Mouse (Mus musculus): ENCODE results near the gene Stk40. TPM values are rescaled to one million over a fixed set of nuclear protein-coding genes. Genes with fewer than 3 reads are reported as not detected.

Gene Stk40
- polyA plus RNA-seq, 1 experiment from 2014 or later, result 37.4 TPM

GRCm38 (mm10) chr4:126099365-126099764 is 4.4 kb upstream of the Stk40 start:
- 91% methylated on average over 3 of the region's 3 CpGs for WGBS
- H3K4me3 ChIP-seq (replicated peaks), result no peak overlapping the region
- H3K27ac ChIP-seq (replicated peaks), result 0 out of 2 replicates have a peak overlapping the region, but pooled peaks have one; percentile 4
- no peak overlapping the region for H3K9ac ChIP-seq
- 0 out of 2 replicates have a peak, but pooled peaks cover 12% of the 10 kb centered on the region for H3K36me3 ChIP-seq
- ATAC-seq (ENCODE audit: insufficient number of reproducible peaks, low FRiP score, low TSS enrichment, low read depth), result no peak
- H3K27me3 ChIP-seq, result no peaks in the 10 kb centered on the region
- no peaks in the 10 kb centered on the region for H3K9me3 ChIP-seq (replicated peaks)
- H3K4me1 ChIP-seq, result peaks cover 43% of the 10 kb centered on the region
- H3K4me2 ChIP-seq (replicated peaks), result no peak overlapping the region

- no peaks in the 10 kb centered on the region for H3K27me3 ChIP-seq
- WGBS, result 77% methylated on average over 3 of the region's 3 CpGs
- no peak overlapping the region for H3K4me3 ChIP-seq (replicated peaks)
- H3K9ac ChIP-seq, result no peak overlapping the region
- 0 out of 2 replicates have a peak, but pooled peaks cover 12% of the 10 kb centered on the region for H3K36me3 ChIP-seq
- H3K27ac ChIP-seq (replicated peaks), result no peak overlapping the region
- no peak for ATAC-seq (ENCODE audit: insufficient number of reproducible peaks, low FRiP score, low TSS enrichment, low read depth)
- H3K9me3 ChIP-seq (replicated peaks), result no peaks in the 10 kb centered on the region
- H3K4me2 ChIP-seq (replicated peaks), result no peak overlapping the region
- H3K4me1 ChIP-seq, result peaks cover 54% of the 10 kb centered on the region
These were observed 3.0 kb upstream of the Stk40 start for GRCm38 (mm10) chr4:126100764-126101163.

- 0 out of 2 replicates have a peak, but pooled peaks cover 12% of the 10 kb centered on the region for H3K36me3 ChIP-seq
- no peaks in the 10 kb centered on the region for H3K9me3 ChIP-seq (replicated peaks)
- no peak for ATAC-seq (ENCODE audit: insufficient number of reproducible peaks, low FRiP score, low TSS enrichment, low read depth)
- 43% methylated on average over 7 of the region's 7 CpGs for WGBS
- no peak overlapping the region for H3K9ac ChIP-seq
- peaks cover 52% of the 10 kb centered on the region for H3K4me1 ChIP-seq
- H3K4me3 ChIP-seq (replicated peaks), result peak overlapping the region; percentile 96; the same call in 1 of the 2 replicates
- H3K4me2 ChIP-seq (replicated peaks), result peak overlapping the region; percentile 91
- peak overlapping the region; percentile 91 for H3K27ac ChIP-seq (replicated peaks)
- no peaks in the 10 kb centered on the region for H3K27me3 ChIP-seq
These were observed 1.5 kb upstream of the Stk40 start for GRCm38 (mm10) chr4:126102061-126102841.

- 0% methylated on average over 15 of the region's 15 CpGs for WGBS
- peak overlapping the region; percentile 91 for H3K27ac ChIP-seq (replicated peaks)
- 0 out of 2 replicates have a peak, but pooled peaks cover 9% of the 10 kb centered on the region for H3K36me3 ChIP-seq
- no peaks in the 10 kb centered on the region for H3K9me3 ChIP-seq (replicated peaks)
- peak overlapping the region; percentile 91 for H3K4me2 ChIP-seq (replicated peaks)
- H3K4me1 ChIP-seq, result peaks cover 49% of the 10 kb centered on the region
- peak overlapping the region; percentile 12 for H3K9ac ChIP-seq
- peak overlapping the region; percentile 96 for H3K4me3 ChIP-seq (replicated peaks)
- peak; percentile 63 for ATAC-seq (ENCODE audit: insufficient number of reproducible peaks, low FRiP score, low TSS enrichment, low read depth)
- H3K27me3 ChIP-seq, result no peaks in the 10 kb centered on the region
These were observed 638 bp upstream of the Stk40 start for GRCm38 (mm10) chr4:126103057-126103581.

- Histone ChIP-seq H3K4me3 (replicated peaks) (peak overlapping the region; percentile 96), H3K9ac (peak overlapping the region; percentile 85), H3K4me1 (peaks cover 50% of the 10 kb centered on the region), H3K27me3 (no peaks in the 10 kb centered on the region), H3K4me2 (replicated peaks) (peak overlapping the region; percentile 91), H3K27ac (replicated peaks) (peak overlapping the region; percentile 72), H3K36me3 (no peaks in the 10 kb centered on the region), H3K9me3 (replicated peaks) (no peaks in the 10 kb centered on the region)
- peak; percentile 11 for ATAC-seq (ENCODE audit: insufficient number of reproducible peaks, low FRiP score, low TSS enrichment, low read depth)
- WGBS, result 2% methylated on average over 33 of the region's 34 CpGs
These were observed 711 bp downstream of the Stk40 start for GRCm38 (mm10) chr4:126104261-126105075.

- Histone ChIP-seq H3K27me3 (no peaks in the 10 kb centered on the region), H3K4me3 (replicated peaks) (peak overlapping the region; percentile 96), H3K4me2 (replicated peaks) (peak overlapping the region; percentile 91), H3K9ac (no peak overlapping the region), H3K4me1 (peaks cover 57% of the 10 kb centered on the region), H3K27ac (replicated peaks) (no peak overlapping the region), H3K9me3 (replicated peaks) (no peaks in the 10 kb centered on the region), H3K36me3 (no peaks in the 10 kb centered on the region)
- ATAC-seq (ENCODE audit: insufficient number of reproducible peaks, low FRiP score, low TSS enrichment, low read depth), result no peak
- 58% methylated on average over 7 of the region's 7 CpGs for WGBS
These were observed 1.5 kb downstream of the Stk40 start for GRCm38 (mm10) chr4:126105131-126105783.

- peaks cover 57% of the 10 kb centered on the region for H3K4me1 ChIP-seq
- 40% methylated on average over 8 of the region's 8 CpGs for WGBS
These were observed 4.4 kb downstream of the Stk40 start for GRCm38 (mm10) chr4:126108061-126108740.

GRCm38 (mm10) chr4:126109613-126110373 is 6.0 kb downstream of the Stk40 start:
- Histone ChIP-seq H3K4me2 (replicated peaks) (peak overlapping the region; percentile 35), H3K9me3 (replicated peaks) (no peaks in the 10 kb centered on the region), H3K9ac (no peak overlapping the region), H3K36me3 (no peaks in the 10 kb centered on the region), H3K27ac (replicated peaks) (peak overlapping the region; percentile 90), H3K27me3 (no peaks in the 10 kb centered on the region), H3K4me1 (peaks cover 55% of the 10 kb centered on the region), H3K4me3 (replicated peaks) (no peak overlapping the region)
- 65% methylated on average over 10 of the region's 10 CpGs for WGBS
- no peak for ATAC-seq (ENCODE audit: insufficient number of reproducible peaks, low FRiP score, low TSS enrichment, low read depth)

More at GRCm38 (mm10) chr4:126108061-126108740, 4.4 kb downstream of the Stk40 start:
- H3K4me3 ChIP-seq (replicated peaks), result no peak overlapping the region
- no peak for ATAC-seq (ENCODE audit: insufficient number of reproducible peaks, low FRiP score, low TSS enrichment, low read depth)
- H3K27me3 ChIP-seq, result no peaks in the 10 kb centered on the region
- H3K9ac ChIP-seq, result no peak overlapping the region
- no peak overlapping the region for H3K4me2 ChIP-seq (replicated peaks)
- no peak overlapping the region for H3K27ac ChIP-seq (replicated peaks)
- no peaks in the 10 kb centered on the region for H3K9me3 ChIP-seq (replicated peaks)
- no peaks in the 10 kb centered on the region for H3K36me3 ChIP-seq

- H3K36me3 ChIP-seq, result no peaks in the 10 kb centered on the region
- no peaks in the 10 kb centered on the region for H3K9me3 ChIP-seq (replicated peaks)
- peak overlapping the region; percentile 35 for H3K4me2 ChIP-seq (replicated peaks)
- peak overlapping the region; percentile 90 for H3K27ac ChIP-seq (replicated peaks)
- peak; percentile 78 for ATAC-seq (ENCODE audit: insufficient number of reproducible peaks, low FRiP score, low TSS enrichment, low read depth)
- no peak overlapping the region for H3K9ac ChIP-seq
- peaks cover 50% of the 10 kb centered on the region for H3K4me1 ChIP-seq
- WGBS, result 5% methylated on average over 12 of the region's 12 CpGs
- no peaks in the 10 kb centered on the region for H3K27me3 ChIP-seq
- no peak overlapping the region for H3K4me3 ChIP-seq (replicated peaks)
These were observed 6.8 kb downstream of the Stk40 start for GRCm38 (mm10) chr4:126110374-126111152.

Data from embryonic facial prominence, embryonic 15.5 days (tissue).